8 mouse cellular contexts compared by ENCODE assay signal in genomic region chr11:67051676-67052320, GRCm38 (mm10). TPM values are rescaled to one million over a fixed set of nuclear protein-coding genes. Genes with fewer than 3 reads are reported as not detected.
DNase-seq lines count a peak whose midpoint lies in the region; ATAC-seq lines count a peak whose summit lies in the region.

No protein-coding gene starts in this region.

- H3K4me3 ChIP-seq in heart, embryonic 12.5 days: peak overlapping the region; percentile 82
- H3K4me3 ChIP-seq in hindbrain, embryonic 11.5 days (ENCODE audit: low read depth, low read length): peak overlapping the region; percentile 92
- H3K4me3 ChIP-seq in liver, embryonic 16.5 days (ENCODE audit: low read depth, low read length): peak overlapping the region; percentile 94

- no peaks in the 10 kb centered on the region for H3K27me3 ChIP-seq in heart, embryonic 12.5 days (replicated peaks)
- no peaks in the 10 kb centered on the region for H3K27me3 ChIP-seq in hindbrain, embryonic 11.5 days (ENCODE audit: control insufficient read depth, insufficient read depth, low read length)
- no peaks in the 10 kb centered on the region for H3K27me3 ChIP-seq in liver, embryonic 16.5 days (ENCODE audit: control insufficient read depth, insufficient read depth, low read depth, low read length)

- peak overlapping the region; percentile 87 for H3K9ac ChIP-seq in heart, embryonic 12.5 days
- H3K9ac ChIP-seq in hindbrain, embryonic 11.5 days (ENCODE audit: low read depth, low read length): peak overlapping the region; percentile 84
- peak overlapping the region; percentile 85 for H3K9ac ChIP-seq in liver, embryonic 16.5 days (ENCODE audit: low read depth, low read length)

- H3K36me3 ChIP-seq in heart, embryonic 12.5 days: peaks cover 32% of the 10 kb centered on the region
- H3K36me3 ChIP-seq in hindbrain, embryonic 11.5 days (ENCODE audit: control insufficient read depth, insufficient read depth, low read length): no peaks in the 10 kb centered on the region
- H3K36me3 ChIP-seq in liver, embryonic 16.5 days (ENCODE audit: control insufficient read depth, insufficient read depth): peaks cover 6% of the 10 kb centered on the region; the same call in 1 of the 2 replicates

- peak overlapping the region; percentile 82 for H3K27ac ChIP-seq in heart, embryonic 12.5 days (ENCODE audit: poor library complexity, severe bottlenecking)
- peak overlapping the region; percentile 73 for H3K27ac ChIP-seq in hindbrain, embryonic 11.5 days (ENCODE audit: low read depth, low read length)
- H3K27ac ChIP-seq in liver, embryonic 16.5 days (ENCODE audit: low read length): peak overlapping the region; percentile 76

- no peaks in the 10 kb centered on the region for H3K9me3 ChIP-seq in heart, embryonic 12.5 days (replicated peaks)
- H3K9me3 ChIP-seq in hindbrain, embryonic 11.5 days (ENCODE audit: control insufficient read depth, low read length): no peaks in the 10 kb centered on the region
- H3K9me3 ChIP-seq in liver, embryonic 16.5 days (replicated peaks; ENCODE audit: control insufficient read depth, low read length): no peaks in the 10 kb centered on the region

- peaks cover 17% of the 10 kb centered on the region for H3K4me1 ChIP-seq in heart, embryonic 12.5 days (replicated peaks)
- H3K4me1 ChIP-seq in hindbrain, embryonic 11.5 days (replicated peaks; ENCODE audit: control insufficient read depth, insufficient read depth, low read length): no peaks in the 10 kb centered on the region; the same call in 1 of the 2 replicates
- peaks cover 12% of the 10 kb centered on the region for H3K4me1 ChIP-seq in liver, embryonic 16.5 days (ENCODE audit: control insufficient read depth, low read depth, low read length)

- peak overlapping the region; percentile 78 for H3K4me2 ChIP-seq in heart, embryonic 12.5 days
- peak overlapping the region; percentile 69 for H3K4me2 ChIP-seq in hindbrain, embryonic 11.5 days (replicated peaks; ENCODE audit: low read depth, low read length)
- H3K4me2 ChIP-seq in liver, embryonic 16.5 days (ENCODE audit: low read depth, low read length): peak overlapping the region; percentile 82

- no peak for DNase-seq in heart, postnatal 4 days
- peak; percentile 29 for DNase-seq in NIH3T3 (ENCODE audit: low read depth)
- no peak for DNase-seq in hindbrain, embryonic 11.5 days (ENCODE audit: low spot score)
- no peak for DNase-seq in urinary bladder, postnatal 4 days (ENCODE audit: low spot score in 2 of 2)
- no peak for DNase-seq in adrenal gland, adult 18-20 months (ENCODE audit: low spot score in 2 of 2)
- DNase-seq in layer of hippocampus, adult 8-10 months (ENCODE audit: low spot score in 2 of 2): no peak

- WGBS in heart, embryonic 12.5 days: 11% methylated on average over 16 of the region's 16 CpGs
- WGBS in hindbrain, embryonic 11.5 days: 12% methylated on average over 16 of the region's 16 CpGs
- 12% methylated on average over 16 of the region's 16 CpGs for WGBS in liver, embryonic 16.5 days (ENCODE audit: insufficient replicate concordance)

- ATAC-seq in heart, embryonic 12.5 days (ENCODE audit: insufficient number of reproducible peaks, low FRiP score): peak; percentile 68; the same call in 1 of the 2 replicates
- ATAC-seq in hindbrain, embryonic 11.5 days (ENCODE audit: low FRiP score): peak; percentile 36; the same call in 1 of the 2 replicates
- ATAC-seq in liver, embryonic 16.5 days (ENCODE audit: low read depth): peak; percentile 47; the same call in 1 of the 2 replicates

RNA-seq across cellular contexts. Expression of gene Adprm, which starts 0.6 kb away (rescaled TPM):
- 20.1 and 21.2 TPM in 2 replicates for polyA plus RNA-seq in heart, embryonic 12.5 days (2016; fragmentation: Nextera tagmentation; extraction: Ambion mirVana)
- total RNA-seq in heart, postnatal 4 days (2021): 10 to 100 TPM; 13.9 to 15.8 TPM
- polyA plus RNA-seq in hindbrain, embryonic 11.5 days (2014; fragmentation: Nextera tagmentation; extraction: Ambion mirVana): 38.7 and 39.0 TPM in 2 replicates
- 9.4 and 10.2 TPM in 2 replicates for polyA plus RNA-seq in liver, embryonic 16.5 days (2015; fragmentation: Nextera tagmentation; extraction: Ambion mirVana)
- total RNA-seq in adrenal gland, adult 18-20 months (2021): 10 to 100 TPM; 21.1 to 25.7 TPM
- total RNA-seq in layer of hippocampus, adult 8-10 months (2022): 10 to 100 TPM; 24.0 to 31.6 (median 29.5) TPM

RNA-seq across cellular contexts. Expression of gene Sco1, which starts 0.7 kb away (rescaled TPM):
- polyA plus RNA-seq in heart, embryonic 12.5 days (2016; fragmentation: Nextera tagmentation; extraction: Ambion mirVana): 24.3 and 25.8 TPM in 2 replicates
- total RNA-seq in heart, postnatal 4 days (2021): 10 to 100 TPM; 18.7 to 18.9 TPM
- polyA plus RNA-seq in hindbrain, embryonic 11.5 days (2014; fragmentation: Nextera tagmentation; extraction: Ambion mirVana): 16.1 and 20.0 TPM in 2 replicates
- 5.0 and 5.5 TPM in 2 replicates for polyA plus RNA-seq in liver, embryonic 16.5 days (2015; fragmentation: Nextera tagmentation; extraction: Ambion mirVana)
- 10 to 100 TPM; 19.7 to 22.1 TPM for total RNA-seq in adrenal gland, adult 18-20 months (2021)
- total RNA-seq in layer of hippocampus, adult 8-10 months (2022): 10 to 100 TPM in 1 of 4 experiments, 1 to 10 TPM in 3; 8.0 to 11.0 (median 9.7) TPM

RNA-seq across cellular contexts. Expression of gene Myh3, which starts 26.3 kb away (rescaled TPM):
- 0.47 and 0.55 TPM in 2 replicates for polyA plus RNA-seq in heart, embryonic 12.5 days (2016; fragmentation: Nextera tagmentation; extraction: Ambion mirVana)
- total RNA-seq in heart, postnatal 4 days (2021): under 1 TPM; 0.12 to 0.63 TPM
- 2.3 and 4.1 TPM in 2 replicates for polyA plus RNA-seq in hindbrain, embryonic 11.5 days (2014; fragmentation: Nextera tagmentation; extraction: Ambion mirVana)
- polyA plus RNA-seq in liver, embryonic 16.5 days (2015; fragmentation: Nextera tagmentation; extraction: Ambion mirVana): 3.6 and 7.0 TPM in 2 replicates
- total RNA-seq in adrenal gland, adult 18-20 months (2021): under 1 TPM; 0.06 to 0.07 TPM
- total RNA-seq in layer of hippocampus, adult 8-10 months (2022): 1 to 10 TPM in 1 of 4 experiments, under 1 TPM in 3; 0.50 to 1.1 (median 0.81) TPM

RNA-seq across cellular contexts. Expression of gene Tmem220, which starts 26.8 kb away (rescaled TPM):
- 1.3 TPM in 2 replicates for polyA plus RNA-seq in heart, embryonic 12.5 days (2016; fragmentation: Nextera tagmentation; extraction: Ambion mirVana)
- 1 to 10 TPM; 1.2 to 1.5 TPM for total RNA-seq in heart, postnatal 4 days (2021)
- 1.4 and 1.5 TPM in 2 replicates for polyA plus RNA-seq in hindbrain, embryonic 11.5 days (2014; fragmentation: Nextera tagmentation; extraction: Ambion mirVana)
- polyA plus RNA-seq in liver, embryonic 16.5 days (2015; fragmentation: Nextera tagmentation; extraction: Ambion mirVana): 2.6 and 3.3 TPM in 2 replicates
- 1 to 10 TPM; 4.9 to 8.9 TPM for total RNA-seq in adrenal gland, adult 18-20 months (2021)
- total RNA-seq in layer of hippocampus, adult 8-10 months (2022): 1 to 10 TPM in 2 of 4 experiments, under 1 TPM in 2; 0.45 to 1.4 (median 0.96) TPM
